Mouse (Mus musculus) stomach, embryonic 16.5 days (tissue): ENCODE measurements around the gene Ncapg2. TPM values are rescaled to one million over a fixed set of nuclear protein-coding genes. Genes with fewer than 3 reads are reported as not detected.

Experiments used
- ATAC-seq: fragments of 200-750 bp; cut with Nextera tagmentation; 2 replicates; pipeline ENCODE4 v1.8.0; 2017; ENCODE audit warnings: moderate number of reproducible peaks, moderate TSS enrichment; ENCODE audit not compliant: insufficient read depth, low FRiP score
- H3K27ac ChIP-seq: fragments of 300-500 bp; sonication (generic); 2 replicates; pipeline ENCODE4 v1.5.1; 2014; ENCODE audit warnings: low read length
- H3K27me3 ChIP-seq: fragments of 300-500 bp; sonication (generic); 2 replicates; pipeline ENCODE4 v1.6.1; 2014; ENCODE audit warnings: low read length, control low read depth, mixed read lengths; ENCODE audit not compliant: control insufficient read depth, insufficient read depth
- H3K36me3 ChIP-seq: fragments of 300-500 bp; sonication (generic); 2 replicates; pipeline ENCODE4 v1.6.1; 2014; ENCODE audit warnings: low read length; ENCODE audit not compliant: control insufficient read depth, insufficient read depth
- H3K4me1 ChIP-seq: fragments of 300-500 bp; sonication (generic); 2 replicates; pipeline ENCODE4 v1.6.1; 2014; ENCODE audit warnings: low read length, control low read depth, mixed read lengths; ENCODE audit not compliant: control insufficient read depth, insufficient read depth
- H3K4me2 ChIP-seq: fragments of 300-500 bp; sonication (generic); 2 replicates; pipeline ENCODE4 v1.6.1; 2014; ENCODE audit warnings: low read depth, low read length, mixed read lengths
- H3K4me3 ChIP-seq: fragments of 300-500 bp; sonication (generic); replicated peaks from 2 replicates; pipeline ENCODE4 v1.5.1; 2014; ENCODE audit warnings: mild to moderate bottlenecking, low read length
- H3K9ac ChIP-seq: fragments of 300-500 bp; sonication (generic); 2 replicates; pipeline ENCODE4 v1.6.1; 2014; ENCODE audit warnings: low read length
- H3K9me3 ChIP-seq: fragments of 300-500 bp; sonication (generic); replicated peaks from 2 replicates; pipeline ENCODE4 v1.6.1; 2016; ENCODE audit warnings: low read length, control low read depth; ENCODE audit not compliant: control insufficient read depth
- WGBS: fragments of 180-500 bp; shearing (Covaris S2); extraction: QIAGEN DNeasy Blood & Tissue Kit; methylation state at CpG from one replicate; pipeline ENCODE4 v1.1.7; 2014; 5-methylcytosine and 5-hydroxymethylcytosine counted together
- polyA plus RNA-seq: library from polyadenylated mRNA; unstranded; fragments of >200 nt; fragmentation: Nextera tagmentation; extraction: Ambion mirVana; gene quantifications from 2 replicates; pipeline ENCODE4 v1.2.1, GENCODE M21; 2015

Ncapg2 gene
- polyA plus RNA-seq, 1 experiment from 2014 or later, result 38.7 TPM

GRCm38 (mm10) chr12:116485591-116486403 is 80.6 kb downstream of the Ncapg2 start, which contains the start of gene Ptprn2:
Gene Ptprn2, plus strand, starts transcription at chr12:116485720.
- peak within 1 kb of the TSS; percentile 49 for H3K9ac ChIP-seq
- H3K27me3 ChIP-seq, result no peaks in the 10 kb centered on the region
- H3K27ac ChIP-seq, result peak within 1 kb of the TSS; percentile 72; the same call in 1 of the 2 replicates
- ATAC-seq, result peak; percentile 87
- H3K4me1 ChIP-seq, result no peaks in the 10 kb centered on the region
- no peaks in the 10 kb centered on the region for H3K36me3 ChIP-seq
- peak within 1 kb of the TSS; percentile 91 for H3K4me2 ChIP-seq
- peak within 1 kb of the TSS; percentile 57 for H3K4me3 ChIP-seq
- under 1% methylated on average over 81 of the region's 86 CpGs for WGBS
- no peaks in the 10 kb centered on the region for H3K9me3 ChIP-seq

- Histone ChIP-seq H3K4me3 (peak overlapping the region; percentile 57), H3K27me3 (no peaks in the 10 kb centered on the region), H3K9me3 (no peaks in the 10 kb centered on the region), H3K4me1 (no peaks in the 10 kb centered on the region), H3K4me2 (peak overlapping the region; percentile 91), H3K9ac (peak overlapping the region; percentile 49), H3K27ac (peak overlapping the region; percentile 69; the same call in 1 of the 2 replicates), H3K36me3 (no peaks in the 10 kb centered on the region)
- WGBS, result 2% methylated on average over 10 of the region's 10 CpGs
- no peak for ATAC-seq
Measured at GRCm38 (mm10) chr12:116486404-116486730, 81.2 kb downstream of the Ncapg2 start.

GRCm38 (mm10) chr12:116488836-116489235 is 83.6 kb downstream of the Ncapg2 start:
- 51% methylated on average over 8 of the region's 8 CpGs for WGBS
- Histone ChIP-seq H3K4me2 (no peak overlapping the region), H3K36me3 (no peaks in the 10 kb centered on the region), H3K4me3 (no peak overlapping the region), H3K9me3 (no peaks in the 10 kb centered on the region), H3K27me3 (no peaks in the 10 kb centered on the region), H3K27ac (no peak overlapping the region), H3K4me1 (no peaks in the 10 kb centered on the region), H3K9ac (no peak overlapping the region)
- ATAC-seq, result no peak

DNA sequence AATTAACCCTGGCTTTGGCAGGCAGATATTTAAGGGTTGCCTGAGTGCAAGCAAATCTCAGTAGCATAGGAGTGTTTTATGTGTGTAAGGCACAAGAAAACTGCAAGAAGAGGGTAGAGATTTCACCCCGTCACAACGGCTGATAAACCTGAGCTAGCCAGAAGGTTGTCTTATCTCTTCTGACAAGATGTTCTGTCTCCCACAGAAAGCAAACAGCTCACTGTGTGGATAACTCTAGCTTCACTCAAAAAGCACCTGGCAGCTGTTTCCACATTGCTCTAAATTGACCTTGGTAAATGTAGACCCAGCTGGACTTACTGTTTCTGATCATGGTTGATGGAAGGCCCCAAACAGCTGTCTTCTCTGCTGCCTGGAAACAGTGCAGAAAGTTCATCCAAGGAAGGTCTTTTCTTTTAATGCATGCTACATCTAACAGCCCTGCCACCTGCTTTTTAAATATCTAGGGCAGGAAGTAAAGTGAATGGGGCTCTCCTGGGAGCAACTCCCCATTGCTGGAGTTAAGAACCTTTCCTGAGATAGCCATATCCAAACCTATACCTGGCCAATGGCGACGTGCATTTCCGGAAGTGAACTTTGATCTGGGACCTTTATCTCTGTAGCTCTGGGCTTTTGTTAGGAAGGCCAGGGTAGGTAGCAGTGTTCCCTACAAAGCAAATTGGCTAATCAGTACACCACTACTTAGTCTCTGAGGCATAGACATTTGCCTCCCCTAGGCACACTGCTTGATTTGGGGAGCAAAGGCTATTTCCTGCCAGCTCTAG is 85.6 kb downstream of the Ncapg2 start:
- Histone ChIP-seq H3K4me1 (no peaks in the 10 kb centered on the region), H3K9me3 (no peaks in the 10 kb centered on the region), H3K4me3 (no peak overlapping the region), H3K36me3 (no peaks in the 10 kb centered on the region), H3K27me3 (no peaks in the 10 kb centered on the region), H3K27ac (no peak overlapping the region), H3K9ac (no peak overlapping the region), H3K4me2 (no peak overlapping the region)
- peak; percentile 59; the same call in 1 of the 2 replicates for ATAC-seq
- 61% methylated on average over 5 of the region's 5 CpGs for WGBS

GRCm38 (mm10) chr12:116498666-116499065 is 93.5 kb downstream of the Ncapg2 start:
- no peaks in the 10 kb centered on the region for H3K36me3 ChIP-seq
- no peaks in the 10 kb centered on the region for H3K27me3 ChIP-seq
- no peak overlapping the region for H3K27ac ChIP-seq
- H3K4me3 ChIP-seq, result no peak overlapping the region
- no peaks in the 10 kb centered on the region for H3K4me1 ChIP-seq
- H3K9me3 ChIP-seq, result no peaks in the 10 kb centered on the region
- ATAC-seq, result no peak
- H3K4me2 ChIP-seq, result no peak overlapping the region
- no peak overlapping the region for H3K9ac ChIP-seq

GRCm38 (mm10) chr12:116500652-116501051 is 95.5 kb downstream of the Ncapg2 start:
- Histone ChIP-seq H3K27ac (no peak overlapping the region), H3K36me3 (no peaks in the 10 kb centered on the region), H3K27me3 (no peaks in the 10 kb centered on the region), H3K4me1 (no peaks in the 10 kb centered on the region), H3K9ac (no peak overlapping the region), H3K9me3 (no peaks in the 10 kb centered on the region), H3K4me3 (no peak overlapping the region), H3K4me2 (no peak overlapping the region)
- no peak for ATAC-seq
- 71% methylated on average over 11 of the region's 11 CpGs for WGBS

DNA sequence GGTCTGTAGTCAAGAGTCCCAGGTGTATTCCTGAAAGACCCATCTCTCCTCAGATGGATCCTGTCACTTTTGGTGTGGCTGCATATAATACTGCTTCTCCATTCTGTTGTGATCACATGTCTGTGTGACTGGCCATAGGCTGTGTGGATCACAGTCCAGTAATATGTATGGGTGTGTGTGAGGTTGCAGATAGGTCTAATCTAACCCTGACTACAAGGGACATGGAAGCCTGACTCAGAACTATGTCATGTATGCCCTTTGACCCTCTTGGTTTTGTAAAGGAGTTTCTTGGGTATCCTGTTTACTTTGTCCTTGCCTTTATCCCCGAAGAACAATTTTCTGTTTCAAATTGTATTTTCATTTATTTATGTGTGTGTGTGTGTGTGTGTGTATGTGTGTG is 107.3 kb downstream of the Ncapg2 start:
- Histone ChIP-seq H3K9ac (no peak overlapping the region), H3K4me3 (no peak overlapping the region), H3K27me3 (no peaks in the 10 kb centered on the region), H3K9me3 (no peaks in the 10 kb centered on the region), H3K4me2 (no peak overlapping the region), H3K36me3 (no peaks in the 10 kb centered on the region), H3K4me1 (no peaks in the 10 kb centered on the region), H3K27ac (no peak overlapping the region)
- ATAC-seq, result no peak
- 74% methylated on average over 1 of the region's 1 CpGs for WGBS
